Mouse (Mus musculus): ENCODE results near the gene Klra10. TPM values are rescaled to one million over a fixed set of nuclear protein-coding genes. Genes with fewer than 3 reads are reported as not detected.

Klra10 gene
- total RNA-seq (2023) = not detected

GRCm38 (mm10) chr6:130281828-130282227 lies at the start of gene Klra10:
Klra10 (minus strand) TSS chr6:130281928.

GRCm38 (mm10) chr6:130233222-130233621 lies 48.5 kb downstream of the Klra10 start, which contains the start of gene Klra7:
Klra7 (minus strand) TSS chr6:130233322.

Other genes starting within 250 kb of the Klra10 start
- gene Klra4, start 214.7 kb downstream of the Klra10 start, total RNA-seq (2023) = 0.43 TPM
- gene Klra8, start 152.0 kb downstream of the Klra10 start, total RNA-seq (2023) = 1.8 TPM
- gene Klra9, start 88.8 kb downstream of the Klra10 start, total RNA-seq (2023) = not detected
- 0.73 TPM for gene Klra7, start 48.6 kb downstream of the Klra10 start, total RNA-seq (2023)
- not detected for gene Klra3, start 55.6 kb upstream of the Klra10 start, total RNA-seq (2023)
- 0.52 TPM for gene Klra1, start 104.9 kb upstream of the Klra10 start, total RNA-seq (2023)